Mouse (Mus musculus) gonadal fat pad, adult 2 months (tissue): ENCODE data around the gene Sfswap. TPM values are rescaled to one million over a fixed set of nuclear protein-coding genes. Genes with fewer than 3 reads are reported as not detected.
"Not testable (repeated sequence)": the region's sequence is repeated elsewhere in the genome, so short reads cannot be mapped to it uniquely, and the experiment has no call there.

ENCODE experiments used
- DNase-seq: peaks from one replicate; pipeline ENCODE4 v3.0.0-alpha.2; 2012; ENCODE audit warnings: low read depth
- polyA plus RNA-seq: library from polyadenylated mRNA; depleted of rRNA; stranded (reverse); fragments of >200 nt; gene quantifications from 2 replicates; pipeline ENCODE4 v1.2.3, GENCODE M21; 2012; rRNA removed

The Sfswap gene
- polyA plus RNA-seq, 1 experiment: 57.0 TPM

GRCm38 (mm10) chr5:129586016-129586415 lies 85.0 kb downstream of the Sfswap start:
- DNase-seq: no peak

GRCm38 (mm10) chr5:129586471-129586870 lies 85.5 kb downstream of the Sfswap start:
- no peak for DNase-seq

- DNase-seq: no peak
Measured at GRCm38 (mm10) chr5:129590915-129591314, 89.9 kb downstream of the Sfswap start.

GRCm38 (mm10) chr5:129594116-129595114 lies 93.4 kb downstream of the Sfswap start:
- DNase-seq: no peak

GRCm38 (mm10) chr5:129602071-129602487 lies 101.1 kb downstream of the Sfswap start:
- DNase-seq: no peak

GRCm38 (mm10) chr5:129607476-129607875 lies 106.5 kb downstream of the Sfswap start:
- no peak for DNase-seq

GRCm38 (mm10) chr5:129611060-129611459 lies 110.0 kb downstream of the Sfswap start:
- DNase-seq: peak; percentile 13

- DNase-seq: not testable (repeated sequence)
Measured at GRCm38 (mm10) chr5:129620600-129620999, 119.6 kb downstream of the Sfswap start.

Other genes starting within 250 kb of the Sfswap start
- 3.3 and 4.7 TPM in 2 replicates for gene Mmp17, start 82.9 kb downstream of the Sfswap start, polyA plus RNA-seq
- 1.6 and 2.3 TPM in 2 replicates for gene Zfp11, start 168.9 kb downstream of the Sfswap start, polyA plus RNA-seq
- gene Sept14, start 207.3 kb downstream of the Sfswap start, polyA plus RNA-seq: 0.12 TPM in 1 of 2 replicates, not detected in the other
- 59.5 and 72.4 TPM in 2 replicates for gene Mrps17, start 214.3 kb downstream of the Sfswap start, polyA plus RNA-seq
- 55.0 and 57.8 TPM in 2 replicates for gene Nipsnap2, start 223.8 kb downstream of the Sfswap start, polyA plus RNA-seq